Mouse (Mus musculus) liver, embryonic 15.5 days (tissue): Measurements from ENCODE around the gene Foxo3. TPM values are rescaled to one million over a fixed set of nuclear protein-coding genes. Genes with fewer than 3 reads are reported as not detected.

Experiments used
- ATAC-seq: fragments of 200-750 bp; cut with Nextera tagmentation; 2 replicates; pipeline ENCODE4 v1.8.0; 2017; ENCODE audit warnings: moderate number of reproducible peaks, mild to moderate bottlenecking, moderate library complexity; ENCODE audit not compliant: insufficient read depth
- H3K27ac ChIP-seq: fragments of 300-500 bp; sonication (generic); replicated peaks from 2 replicates; pipeline ENCODE4 v1.5.1; 2015; ENCODE audit warnings: mild to moderate bottlenecking, inconsistent platforms
- H3K27me3 ChIP-seq: fragments of 300-500 bp; sonication (generic); 2 replicates; pipeline ENCODE4 v1.6.1; 2015; ENCODE audit warnings: mild to moderate bottlenecking, inconsistent platforms
- H3K36me3 ChIP-seq: fragments of 300-500 bp; sonication (generic); replicated peaks from 2 replicates; pipeline ENCODE4 v1.6.1; 2015; ENCODE audit warnings: moderate library complexity, mild to moderate bottlenecking, inconsistent platforms
- H3K4me1 ChIP-seq: fragments of 300-500 bp; sonication (generic); replicated peaks from 2 replicates; pipeline ENCODE4 v1.6.1; 2015; ENCODE audit warnings: inconsistent platforms
- H3K4me2 ChIP-seq: fragments of 300-500 bp; sonication (generic); 2 replicates; pipeline ENCODE4 v1.6.1; 2015; ENCODE audit warnings: moderate library complexity, mild to moderate bottlenecking, inconsistent platforms
- H3K4me3 ChIP-seq: fragments of 300-500 bp; sonication (generic); replicated peaks from 2 replicates; pipeline ENCODE4 v1.5.1; 2015; ENCODE audit warnings: mild to moderate bottlenecking, inconsistent platforms
- H3K9ac ChIP-seq: fragments of 300-500 bp; sonication (generic); 2 replicates; pipeline ENCODE4 v1.6.1; 2015; ENCODE audit warnings: moderate library complexity, mild to moderate bottlenecking, inconsistent platforms
- H3K9me3 ChIP-seq: fragments of 300-500 bp; sonication (generic); replicated peaks from 2 replicates; pipeline ENCODE4 v1.6.1; 2016; ENCODE audit warnings: inconsistent platforms
- WGBS: fragments of 180-500 bp; shearing (Covaris S2); methylation state at CpG from one replicate; pipeline ENCODE4 v1.1.7; 2015; ENCODE audit warnings: mixed read lengths; ENCODE audit not compliant: insufficient replicate concordance; 5-methylcytosine and 5-hydroxymethylcytosine counted together
- polyA plus RNA-seq: library from polyadenylated mRNA; unstranded; fragments of >200 nt; fragmentation: Nextera tagmentation; extraction: Ambion mirVana; gene quantifications from 2 replicates; pipeline ENCODE4 v1.2.1, GENCODE M21; 2015

Gene Foxo3
- polyA plus RNA-seq, 1 experiment from 2014 or later, result 15.1 TPM

- no peaks in the 10 kb centered on the region for H3K27me3 ChIP-seq
- peaks cover 4% of the 10 kb centered on the region; the same call in 1 of the 2 replicates for H3K4me1 ChIP-seq
- H3K36me3 ChIP-seq, result no peaks in the 10 kb centered on the region
- H3K27ac ChIP-seq, result no peak overlapping the region
- no peak for ATAC-seq
- WGBS, result 21% methylated on average over 2 of the region's 2 CpGs
- H3K9me3 ChIP-seq, result no peaks in the 10 kb centered on the region
- H3K4me2 ChIP-seq, result no peak overlapping the region
- H3K4me3 ChIP-seq, result no peak overlapping the region
- H3K9ac ChIP-seq, result no peak overlapping the region
Observed at GRCm38 (mm10) chr10:42144176-42144575, 132.4 kb downstream of the Foxo3 start.

DNA sequence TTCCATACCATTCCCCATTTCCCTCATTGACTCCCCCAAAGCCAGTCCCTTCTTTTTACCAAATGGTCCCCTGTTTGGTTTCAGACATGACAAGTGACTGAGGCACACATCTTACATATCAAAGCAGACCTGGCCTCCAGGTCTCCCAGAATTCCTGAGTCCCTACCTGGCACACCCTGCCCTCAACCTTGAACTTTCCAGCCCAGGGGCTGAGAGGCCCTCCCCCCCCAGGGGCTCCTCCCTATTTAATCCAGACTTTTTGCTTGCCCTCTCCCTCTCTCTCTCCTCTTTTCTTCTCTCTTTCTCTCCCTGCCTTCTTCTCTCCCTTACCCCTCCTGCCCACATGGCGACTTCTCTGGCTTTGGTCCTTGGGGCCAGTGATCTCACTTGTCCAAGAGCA lies 133.8 kb downstream of the Foxo3 start:
- H3K4me1 ChIP-seq, result peaks cover 4% of the 10 kb centered on the region; the same call in 1 of the 2 replicates
- no peaks in the 10 kb centered on the region for H3K36me3 ChIP-seq
- H3K9me3 ChIP-seq, result no peaks in the 10 kb centered on the region
- WGBS, result 64% methylated on average over 1 of the region's 1 CpGs
- no peaks in the 10 kb centered on the region for H3K27me3 ChIP-seq
- no peak overlapping the region for H3K4me2 ChIP-seq
- no peak overlapping the region for H3K27ac ChIP-seq
- no peak overlapping the region for H3K4me3 ChIP-seq
- no peak overlapping the region for H3K9ac ChIP-seq
- no peak for ATAC-seq

- Histone ChIP-seq H3K4me1 (peaks cover 4% of the 10 kb centered on the region; the same call in 1 of the 2 replicates), H3K9me3 (no peaks in the 10 kb centered on the region), H3K4me2 (no peak overlapping the region), H3K9ac (no peak overlapping the region), H3K27ac (no peak overlapping the region), H3K36me3 (no peaks in the 10 kb centered on the region), H3K4me3 (no peak overlapping the region), H3K27me3 (no peaks in the 10 kb centered on the region)
- no peak for ATAC-seq
- 39% methylated on average over 9 of the region's 9 CpGs for WGBS
Observed at GRCm38 (mm10) chr10:42142081-42142480, 134.5 kb downstream of the Foxo3 start.

DNA sequence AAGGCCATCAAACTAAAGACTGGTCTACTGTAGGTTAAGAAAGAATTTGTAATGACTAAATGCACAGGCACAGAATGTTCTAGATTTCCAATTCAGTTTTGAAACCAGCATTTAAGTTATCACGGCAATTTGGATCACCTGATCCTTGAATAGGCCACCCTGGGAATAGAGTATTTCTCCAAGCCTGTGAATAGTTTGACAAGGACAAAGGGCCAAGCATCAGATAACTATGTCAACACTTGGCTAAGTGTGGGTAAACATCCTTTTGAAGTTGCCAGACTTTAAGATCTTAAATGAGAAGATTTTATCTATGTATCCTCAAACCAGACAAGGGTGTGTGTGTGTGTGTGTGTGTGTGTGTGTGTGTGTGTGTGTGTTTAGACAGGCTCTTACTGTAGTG lies 136.8 kb downstream of the Foxo3 start:
- H3K27me3 ChIP-seq, result no peaks in the 10 kb centered on the region
- no peak for ATAC-seq

GRCm38 (mm10) chr10:42134759-42135702 lies 141.5 kb downstream of the Foxo3 start:
- Histone ChIP-seq H3K36me3 (no peaks in the 10 kb centered on the region), H3K9ac (no peak overlapping the region), H3K4me3 (no peak overlapping the region), H3K27ac (no peak overlapping the region), H3K4me2 (no peak overlapping the region), H3K27me3 (no peaks in the 10 kb centered on the region), H3K4me1 (no peaks in the 10 kb centered on the region), H3K9me3 (no peaks in the 10 kb centered on the region)
- no peak for ATAC-seq
- WGBS, result 66% methylated on average over 14 of the region's 14 CpGs

More for the DNA sequence above, 136.8 kb downstream of the Foxo3 start:
- no peak overlapping the region for H3K9ac ChIP-seq
- no peaks in the 10 kb centered on the region for H3K36me3 ChIP-seq
- no peak overlapping the region for H3K4me3 ChIP-seq
- H3K4me2 ChIP-seq, result no peak overlapping the region
- 83% methylated on average over 1 of the region's 1 CpGs for WGBS
- H3K4me1 ChIP-seq, result no peaks in the 10 kb centered on the region
- H3K9me3 ChIP-seq, result no peaks in the 10 kb centered on the region
- no peak overlapping the region for H3K27ac ChIP-seq

Other genes starting within 250 kb of the Foxo3 start
- 2.3 and 2.7 TPM in 2 replicates for gene Afg1l, start 201.8 kb upstream of the Foxo3 start, polyA plus RNA-seq
- 251 and 260 TPM in 2 replicates for gene Snx3, start 225.3 kb upstream of the Foxo3 start, polyA plus RNA-seq